Mouse (Mus musculus) heart, embryonic 14.5 days (tissue): ENCODE measurements at regions not wholly inside any gene's neighbourhood (a gene's known extent, or its start where the extent isn't known, plus 50 kb on each side); places are given as distances from the start of the nearest gene placed in this dataset.

Source experiments
- ATAC-seq: fragments of 200-750 bp; cut with Nextera tagmentation; 2 replicates; pipeline ENCODE4 v1.8.0; 2017; ENCODE audit warnings: low read depth, moderate TSS enrichment; ENCODE audit not compliant: insufficient number of reproducible peaks, insufficient read depth, low FRiP score
- H3K27ac ChIP-seq, 2 experiments: fragments of 200-500 bp in 1 of 2; fragments of 300-500 bp in 1 of 2; sonication (generic) in 1 of 2; replicated peaks in 1 of 2; 2 replicates each; pipeline ENCODE4 v1.5.1; 2012 to 2014; ENCODE audit warnings: low read depth in 2 of 2, low read length in 2 of 2, control low read depth in 1 of 2, mild to moderate bottlenecking in 1 of 2, mixed read lengths in 1 of 2; ENCODE audit not compliant: control insufficient read depth in 1 of 2, insufficient read depth in 1 of 2
- H3K27me3 ChIP-seq: fragments of 300-500 bp; sonication (generic); 2 replicates; pipeline ENCODE4 v1.6.1; 2014; ENCODE audit warnings: mild to moderate bottlenecking, low read length, control low read depth; ENCODE audit not compliant: control insufficient read depth, insufficient read depth
- H3K36me3 ChIP-seq: fragments of 300-500 bp; sonication (generic); 2 replicates; pipeline ENCODE4 v1.6.1; 2014; ENCODE audit warnings: mild to moderate bottlenecking, control low read depth, low read length, mixed read lengths; ENCODE audit not compliant: control insufficient read depth, insufficient read depth
- H3K4me1 ChIP-seq, 2 experiments: fragments of 200-500 bp in 1 of 2; fragments of 300-500 bp in 1 of 2; sonication (generic) in 1 of 2; 2 replicates each; pipeline ENCODE4 v1.6.1; 2012 to 2014; ENCODE audit warnings: low read length in 2 of 2, control low read depth in 1 of 2, mixed read lengths in 1 of 2; ENCODE audit not compliant: control insufficient read depth in 2 of 2, insufficient read depth in 2 of 2
- H3K4me2 ChIP-seq: fragments of 300-500 bp; sonication (generic); 2 replicates; pipeline ENCODE4 v1.6.1; 2014; ENCODE audit warnings: mild to moderate bottlenecking, low read length
- H3K4me3 ChIP-seq, 2 experiments: fragments of 200-500 bp in 1 of 2; fragments of 300-500 bp in 1 of 2; sonication (generic) in 1 of 2; 2 replicates each; pipeline ENCODE4 v1.5.1; 2012 to 2014; ENCODE audit warnings: low read length in 2 of 2, mild to moderate bottlenecking in 2 of 2, control low read depth in 1 of 2, low read depth in 1 of 2, moderate library complexity in 1 of 2; ENCODE audit not compliant: control insufficient read depth in 1 of 2, insufficient read depth in 1 of 2
- H3K9ac ChIP-seq: fragments of 300-500 bp; sonication (generic); 2 replicates; pipeline ENCODE4 v1.6.1; 2014; ENCODE audit warnings: mild to moderate bottlenecking, low read length
- H3K9me3 ChIP-seq: fragments of 300-500 bp; sonication (generic); 2 replicates; pipeline ENCODE4 v1.6.1; 2016; ENCODE audit warnings: low read length, control low read depth; ENCODE audit not compliant: control insufficient read depth
- WGBS: fragments of 180-500 bp; shearing (Covaris S2); extraction: QIAGEN DNeasy Blood & Tissue Kit; methylation state at CpG from one replicate; pipeline ENCODE4 v1.1.7; 2014; 5-methylcytosine and 5-hydroxymethylcytosine counted together

GRCm38 (mm10) chr16:49580708-49581107, 118.3 kb upstream of the Ift57 start:
- H3K9ac ChIP-seq: no peak overlapping the region
- H3K27ac ChIP-seq: no peak overlapping the region
- no peak overlapping the region for H3K4me2 ChIP-seq
- H3K27me3 ChIP-seq: no peaks in the 10 kb centered on the region
- H3K9me3 ChIP-seq: no peaks in the 10 kb centered on the region
- H3K4me3 ChIP-seq: no peak overlapping the region
- no peaks in the 10 kb centered on the region for H3K36me3 ChIP-seq
- WGBS: 77% methylated on average over 6 of the region's 6 CpGs
- peaks cover 2 to 4% of the 10 kb centered on the region in 2 experiments; a peak in 2 of 4 replicates for H3K4me1 ChIP-seq
- no peak for ATAC-seq

DNA sequence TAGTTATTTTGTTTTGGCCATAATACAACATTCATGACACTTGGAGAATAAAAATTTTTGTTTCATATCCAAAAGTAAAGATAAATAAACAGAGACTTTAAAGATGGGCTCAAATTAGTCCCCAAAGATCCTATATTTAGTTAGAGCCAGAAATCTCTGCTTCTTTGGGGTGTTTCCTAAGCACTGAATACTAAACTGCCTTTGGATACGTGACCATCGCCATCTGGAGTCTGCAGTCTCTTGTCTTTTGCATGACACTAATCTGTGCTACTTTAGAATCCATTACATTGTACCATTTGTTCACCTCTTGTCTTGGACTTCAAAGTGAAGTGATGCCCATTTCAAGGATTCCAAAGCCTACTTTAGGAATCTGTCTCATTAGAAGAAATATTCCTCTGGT, 92.5 kb upstream of the Ift57 start:
- 86% methylated on average over 2 of the region's 2 CpGs for WGBS
- ATAC-seq: no peak
- no peaks in the 10 kb centered on the region for H3K4me1 ChIP-seq
- H3K4me2 ChIP-seq: no peak overlapping the region
- H3K27me3 ChIP-seq: no peaks in the 10 kb centered on the region
- no peak overlapping the region for H3K9ac ChIP-seq
- no peaks in the 10 kb centered on the region for H3K9me3 ChIP-seq
- no peak overlapping the region for H3K4me3 ChIP-seq
- H3K36me3 ChIP-seq: no peaks in the 10 kb centered on the region
- H3K27ac ChIP-seq: no peak overlapping the region

- WGBS: 81% methylated on average over 3 of the region's 3 CpGs
- Histone ChIP-seq H3K4me2 (no peak overlapping the region), H3K4me1 (peaks cover 0 to 3% of the 10 kb centered on the region in 2 experiments; a peak in 1 of 4 replicates), H3K27me3 (no peaks in the 10 kb centered on the region), H3K36me3 (no peaks in the 10 kb centered on the region), H3K4me3 (no peak overlapping the region), H3K9me3 (no peaks in the 10 kb centered on the region), H3K9ac (no peak overlapping the region), H3K27ac (no peak overlapping the region)
- no peak for ATAC-seq
Observed at GRCm38 (mm10) chr16:49614801-49615200, 84.2 kb upstream of the Ift57 start.

DNA sequence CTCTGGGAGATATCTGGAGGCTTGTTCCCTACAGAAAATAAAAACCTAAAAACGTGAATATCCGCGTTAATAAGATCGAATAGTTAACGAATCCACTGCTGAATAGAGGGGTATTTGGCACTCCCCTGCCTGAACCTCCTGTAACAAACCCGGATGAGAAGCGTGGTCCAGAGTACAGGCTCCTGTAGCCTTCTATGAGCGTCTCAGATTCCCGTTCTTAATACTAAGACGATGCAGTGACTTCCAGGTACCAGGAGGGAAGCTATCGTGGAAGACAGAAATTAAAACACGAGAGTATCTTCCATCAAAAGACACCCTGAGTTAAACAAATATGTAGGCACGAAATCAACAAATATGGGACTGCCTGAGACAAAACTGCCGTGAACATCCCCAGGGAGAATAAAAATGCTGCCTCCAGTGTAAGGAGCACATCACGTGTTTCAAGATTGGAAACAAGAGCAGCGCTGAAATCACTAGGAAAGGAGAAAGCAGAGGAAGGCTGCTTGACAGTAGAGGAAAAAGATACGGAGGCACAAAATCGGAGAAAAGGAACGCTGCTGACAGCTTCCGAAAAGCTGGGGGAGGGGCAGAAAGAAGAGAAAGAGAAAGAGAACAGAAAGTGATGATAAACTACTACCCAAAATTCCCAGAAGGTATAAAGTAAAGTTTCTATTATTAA, 83.6 kb upstream of the Ift57 start:
- H3K9ac ChIP-seq: no peak overlapping the region
- H3K4me1 ChIP-seq: peaks cover 0 to 3% of the 10 kb centered on the region in 2 experiments; a peak in 1 of 4 replicates
- H3K27ac ChIP-seq: no peak overlapping the region
- 75% methylated on average over 20 of the region's 20 CpGs for WGBS
- H3K9me3 ChIP-seq: no peaks in the 10 kb centered on the region
- no peak overlapping the region; a peak in 1 of 4 replicates for H3K4me3 ChIP-seq
- peak overlapping the region; percentile 38 for H3K4me2 ChIP-seq
- no peaks in the 10 kb centered on the region for H3K36me3 ChIP-seq
- no peak for ATAC-seq
- no peaks in the 10 kb centered on the region for H3K27me3 ChIP-seq

- 46% methylated on average over 13 of the region's 13 CpGs for WGBS
- no peaks in the 10 kb centered on the region for H3K27me3 ChIP-seq
- no peaks in the 10 kb centered on the region for H3K9me3 ChIP-seq
- no peak overlapping the region for H3K9ac ChIP-seq
- no peak for ATAC-seq
- H3K4me3 ChIP-seq: no peak overlapping the region; a peak in 1 of 4 replicates
- peaks cover 0 to 3% of the 10 kb centered on the region in 2 experiments; a peak in 1 of 4 replicates for H3K4me1 ChIP-seq
- H3K4me2 ChIP-seq: peak overlapping the region; percentile 38
- H3K27ac ChIP-seq: peak overlapping the region; percentile 18 to 28; a peak in 1 of 4 replicates
- no peaks in the 10 kb centered on the region for H3K36me3 ChIP-seq
Observed at GRCm38 (mm10) chr16:49616263-49616872, 82.7 kb upstream of the Ift57 start.

DNA sequence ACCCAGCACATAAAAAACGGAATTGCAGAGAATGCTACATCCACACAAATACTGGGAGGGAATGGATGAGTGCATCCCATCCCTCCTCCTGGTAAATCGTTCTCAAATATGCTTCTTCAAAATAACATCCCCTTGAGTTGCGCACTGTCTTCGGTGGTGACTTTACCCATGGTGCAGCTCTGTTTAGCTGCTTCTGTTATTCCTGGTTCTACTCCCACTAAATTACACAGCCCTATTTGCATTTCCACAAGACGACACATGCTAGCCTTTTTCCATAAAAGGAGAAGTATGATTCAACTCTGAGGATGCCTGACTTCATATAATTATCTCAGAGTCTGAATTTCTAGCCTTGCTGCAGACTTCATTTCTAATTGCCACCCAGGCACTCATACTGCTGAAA, 65.5 kb upstream of the Ift57 start:
- H3K4me1 ChIP-seq: no peaks in the 10 kb centered on the region
- 77% methylated on average over 5 of the region's 5 CpGs for whole genome bisulfite sequencing
- H3K4me3 ChIP-seq: no peak overlapping the region
- no peak for ATAC-seq
- no peak overlapping the region for H3K4me2 ChIP-seq
- no peaks in the 10 kb centered on the region for H3K27me3 ChIP-seq
- no peak overlapping the region for H3K27ac ChIP-seq
- no peaks in the 10 kb centered on the region for H3K9me3 ChIP-seq
- H3K9ac ChIP-seq: no peak overlapping the region
- no peaks in the 10 kb centered on the region for H3K36me3 ChIP-seq

GRCm38 (mm10) chr16:49635506-49635905, 63.5 kb upstream of the Ift57 start:
- H3K36me3 ChIP-seq: no peaks in the 10 kb centered on the region
- H3K9me3 ChIP-seq: no peaks in the 10 kb centered on the region
- H3K4me2 ChIP-seq: no peak overlapping the region
- no peak for ATAC-seq
- no peaks in the 10 kb centered on the region for H3K27me3 ChIP-seq
- H3K27ac ChIP-seq: no peak overlapping the region
- no peak overlapping the region for H3K9ac ChIP-seq
- 89% methylated on average over 8 of the region's 8 CpGs for WGBS
- H3K4me1 ChIP-seq: no peaks in the 10 kb centered on the region
- H3K4me3 ChIP-seq: no peak overlapping the region
